Mouse (Mus musculus) spleen, adult 2 months (tissue): ENCODE measurements around the gene Pde11a. TPM values are rescaled to one million over a fixed set of nuclear protein-coding genes. Genes with fewer than 3 reads are reported as not detected.
A peak's percentile ranks its signal among the peaks of the same experiment; 100 is the strongest.

Experiments
- DNase-seq, 2 experiments: peaks; one replicate each; pipeline versions ENCODE4 v3.0.0 to v3.0.0-alpha.2; 2012 to 2021; ENCODE audit warnings: low spot score in 2 of 2, low read depth in 1 of 2
- H3K27ac ChIP-seq: fragments of 200-500 bp; 2 replicates; pipeline ENCODE4 v1.5.1; 2012; ENCODE audit warnings: low read length, inconsistent platforms; ENCODE audit not compliant: insufficient read depth
- H3K27me3 ChIP-seq: fragments of 200-500 bp; 2 replicates; pipeline ENCODE4 v1.6.1; 2012; ENCODE audit warnings: mild to moderate bottlenecking, moderate library complexity, low read length, inconsistent platforms; ENCODE audit not compliant: control insufficient read depth, insufficient read depth
- H3K36me3 ChIP-seq: fragments of 200-500 bp; 2 replicates; pipeline ENCODE4 v1.6.1; 2012; ENCODE audit warnings: mild to moderate bottlenecking, low read length, inconsistent platforms; ENCODE audit not compliant: control insufficient read depth, insufficient read depth
- H3K4me1 ChIP-seq: fragments of 200-500 bp; 2 replicates; pipeline ENCODE4 v1.6.1; 2011; ENCODE audit warnings: inconsistent platforms; ENCODE audit not compliant: control insufficient read depth, insufficient read depth, insufficient read length
- H3K4me3 ChIP-seq: fragments of 200-500 bp; 2 replicates; pipeline ENCODE4 v1.5.1; 2011; ENCODE audit warnings: mild to moderate bottlenecking, inconsistent platforms; ENCODE audit not compliant: insufficient read depth, insufficient read length; ENCODE audit errors: extremely low read depth
- CTCF ChIP-seq: fragments of 200-500 bp; IDR thresholded peaks from 2 replicates; pipeline ENCODE4 v1.5.1; 2011; ENCODE audit warnings: mild to moderate bottlenecking, inconsistent platforms; ENCODE audit not compliant: insufficient read depth, insufficient read length, insufficient replicate concordance; ENCODE audit errors: extremely low read depth
- POLR2A ChIP-seq: fragments of 200-500 bp; IDR thresholded peaks from 2 replicates; pipeline ENCODE4 v1.6.1; 2011; ENCODE audit warnings: low read depth, low read length, inconsistent platforms
- WGBS: fragments of 180-500 bp; shearing (Covaris S2); methylation state at CpG from one replicate; pipeline ENCODE4 v1.1.7; 2018; 5-methylcytosine and 5-hydroxymethylcytosine counted together
- polyA plus RNA-seq: library from polyadenylated mRNA; depleted of rRNA; stranded (reverse); fragments of >200 nt; gene quantifications from 2 replicates; pipeline ENCODE4 v1.2.3, GENCODE M21; 2012; rRNA removed

Gene Pde11a
- polyA plus RNA-seq, 1 experiment, result 0.26 TPM

GRCm38 (mm10) chr2:75959183-75959849 is 379.3 kb downstream of the Pde11a start:
- peak overlapping the region; percentile 47; the same call in 1 of the 2 replicates for H3K27ac ChIP-seq
- DNase-seq, result no peak
- H3K27me3 ChIP-seq, result no peaks in the 10 kb centered on the region
- no peaks in the 10 kb centered on the region for H3K36me3 ChIP-seq
- H3K4me3 ChIP-seq, result no peak overlapping the region
- no peaks in the 10 kb centered on the region; the same call in 1 of the 2 replicates for H3K4me1 ChIP-seq
- TF ChIP-seq CTCF, result no peak
- TF ChIP-seq POLR2A, result no peak
- WGBS, result 68% methylated on average over 18 of the region's 18 CpGs

- H3K27ac ChIP-seq, result no peak overlapping the region
- no peak for TF ChIP-seq CTCF
- 82% methylated on average over 14 of the region's 14 CpGs for WGBS
Measured at GRCm38 (mm10) chr2:75955709-75956108, 382.9 kb downstream of the Pde11a start.

GRCm38 (mm10) chr2:75953320-75953719 is 385.3 kb downstream of the Pde11a start:
- Histone ChIP-seq H3K27me3 (no peaks in the 10 kb centered on the region), H3K4me1 (no peaks in the 10 kb centered on the region), H3K4me3 (no peak overlapping the region), H3K27ac (no peak overlapping the region), H3K36me3 (no peaks in the 10 kb centered on the region)
- TF ChIP-seq POLR2A, result no peak
- TF ChIP-seq CTCF, result no peak
- 92% methylated on average over 5 of the region's 5 CpGs for WGBS
- DNase-seq, result no peak

More at GRCm38 (mm10) chr2:75955709-75956108, 382.9 kb downstream of the Pde11a start:
- Histone ChIP-seq H3K27me3 (no peaks in the 10 kb centered on the region), H3K36me3 (no peaks in the 10 kb centered on the region), H3K4me3 (no peak overlapping the region), H3K4me1 (no peaks in the 10 kb centered on the region; the same call in 1 of the 2 replicates)
- no peak for DNase-seq

GRCm38 (mm10) chr2:75950685-75951084 is 387.9 kb downstream of the Pde11a start:
- WGBS, result 89% methylated on average over 8 of the region's 8 CpGs
- TF ChIP-seq POLR2A, result no peak
- TF ChIP-seq CTCF, result no peak
- no peak overlapping the region for H3K27ac ChIP-seq
- no peaks in the 10 kb centered on the region for H3K4me1 ChIP-seq
- no peaks in the 10 kb centered on the region for H3K36me3 ChIP-seq
- DNase-seq, result no peak
- H3K4me3 ChIP-seq, result no peak overlapping the region
- no peaks in the 10 kb centered on the region for H3K27me3 ChIP-seq

Other genes starting within 250 kb of the Pde11a start
- not detected in 2 replicates for gene Cyct, start 21.7 kb upstream of the Pde11a start, polyA plus RNA-seq
- 8.4 and 12.2 TPM in 2 replicates for gene Rbm45, start 31.2 kb upstream of the Pde11a start, polyA plus RNA-seq
- 0.94 and 1.8 TPM in 2 replicates for gene Osbpl6, start 67.7 kb upstream of the Pde11a start, polyA plus RNA-seq